Mouse (Mus musculus) forebrain, embryonic 14.5 days (tissue): ENCODE results near the gene Rasgrp2. TPM values are rescaled to one million over a fixed set of nuclear protein-coding genes. Genes with fewer than 3 reads are reported as not detected.
A peak's percentile ranks its signal among the peaks of the same experiment; 100 is the strongest.

Experiments used
- ATAC-seq: fragments of 200-750 bp; cut with Nextera tagmentation; 2 replicates; pipeline ENCODE4 v1.8.0; 2017; ENCODE audit warnings: mild to moderate bottlenecking, moderate library complexity
- DNase-seq: peaks from one replicate; pipeline ENCODE4 v3.0.0-alpha.2; 2015; ENCODE audit warnings: low spot score
- H3K27ac ChIP-seq: fragments of 300-500 bp; sonication (generic); 2 replicates; pipeline ENCODE4 v1.5.1; 2014; ENCODE audit warnings: low read depth, mild to moderate bottlenecking, control low read depth, low read length, moderate library complexity
- H3K27me3 ChIP-seq: fragments of 300-500 bp; sonication (generic); replicated peaks from 2 replicates; pipeline ENCODE4 v1.6.1; 2014; ENCODE audit warnings: low read length, control low read depth, mixed read lengths; ENCODE audit not compliant: control insufficient read depth, insufficient read depth
- H3K36me3 ChIP-seq: fragments of 300-500 bp; sonication (generic); 2 replicates; pipeline ENCODE4 v1.6.1; 2014; ENCODE audit warnings: low read length, control low read depth; ENCODE audit not compliant: control insufficient read depth, insufficient read depth
- H3K4me1 ChIP-seq: fragments of 300-500 bp; sonication (generic); 2 replicates; pipeline ENCODE4 v1.6.1; 2014; ENCODE audit warnings: antibody characterized with exemption, low read length, control low read depth; ENCODE audit not compliant: control insufficient read depth, insufficient read depth
- H3K4me2 ChIP-seq: fragments of 300-500 bp; sonication (generic); 2 replicates; pipeline ENCODE4 v1.6.1; 2014; ENCODE audit warnings: mild to moderate bottlenecking, control low read depth, low read length
- H3K4me3 ChIP-seq: fragments of 300-500 bp; sonication (generic); 2 replicates; pipeline ENCODE4 v1.5.1; 2014; ENCODE audit warnings: low read depth, low read length, control low read depth
- H3K9ac ChIP-seq: fragments of 300-500 bp; sonication (generic); 2 replicates; pipeline ENCODE4 v1.6.1; 2014; ENCODE audit warnings: mild to moderate bottlenecking, low read length, control low read depth, moderate library complexity
- H3K9me3 ChIP-seq: fragments of 300-500 bp; sonication (generic); replicated peaks from 2 replicates; pipeline ENCODE4 v1.6.1; 2016; ENCODE audit warnings: low read length, control low read depth, mixed read lengths; ENCODE audit not compliant: control insufficient read depth
- WGBS: fragments of 180-500 bp; shearing (Covaris S2); extraction: QIAGEN DNeasy Blood & Tissue Kit; methylation state at CpG from one replicate; pipeline ENCODE4 v1.1.7; 2014; 5-methylcytosine and 5-hydroxymethylcytosine counted together
- polyA plus RNA-seq: library from polyadenylated mRNA; unstranded; fragments of >200 nt; fragmentation: Nextera tagmentation; extraction: Ambion mirVana; gene quantifications from 2 replicates; pipeline ENCODE4 v1.2.1, GENCODE M21; 2014

Gene Rasgrp2
- polyA plus RNA-seq, 1 experiment from 2014 or later: 28.6 TPM

DNA sequence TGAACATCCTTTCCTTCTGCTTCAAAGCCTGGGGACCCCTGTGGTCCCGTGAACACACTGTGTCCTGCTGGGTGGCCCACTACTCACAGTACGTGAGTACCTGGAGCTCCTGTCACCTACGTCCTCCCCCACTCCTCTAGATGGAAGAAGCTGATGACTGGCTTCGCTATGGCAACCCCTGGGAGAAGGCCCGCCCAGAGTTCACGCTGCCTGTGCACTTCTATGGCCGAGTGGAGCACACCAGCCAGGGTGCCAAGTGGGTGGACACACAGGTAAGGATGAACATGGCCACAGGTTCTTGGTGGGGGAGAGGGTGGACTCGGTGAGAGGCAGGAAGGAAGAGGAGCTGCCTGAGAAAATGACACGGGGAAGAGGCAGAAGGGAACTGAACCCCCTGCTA, 12.9 kb upstream of the Rasgrp2 start:
- no peak for ATAC-seq
- no peaks in the 10 kb centered on the region for H3K9me3 ChIP-seq
- WGBS: 60% methylated on average over 9 of the region's 9 CpGs

GRCm38 (mm10) chr19:6388006-6388405, 11.1 kb upstream of the Rasgrp2 start:
- no peak overlapping the region for H3K4me3 ChIP-seq
- H3K9ac ChIP-seq: no peak overlapping the region
- WGBS: 88% methylated on average over 13 of the region's 13 CpGs
- H3K36me3 ChIP-seq: no peaks in the 10 kb centered on the region
- ATAC-seq (no peak), DNase-seq (no peak)
- H3K27ac ChIP-seq: no peak overlapping the region
- peaks cover 3% of the 10 kb centered on the region; the same call in 1 of the 2 replicates for H3K4me1 ChIP-seq
- no peaks in the 10 kb centered on the region for H3K9me3 ChIP-seq
- no peaks in the 10 kb centered on the region for H3K27me3 ChIP-seq
- H3K4me2 ChIP-seq: no peak overlapping the region

More for the DNA sequence above, 12.9 kb upstream of the Rasgrp2 start:
- Histone ChIP-seq H3K27me3 (no peaks in the 10 kb centered on the region), H3K4me2 (no peak overlapping the region), H3K27ac (no peak overlapping the region), H3K4me1 (peaks cover 3% of the 10 kb centered on the region; the same call in 1 of the 2 replicates), H3K4me3 (no peak overlapping the region), H3K36me3 (no peaks in the 10 kb centered on the region), H3K9ac (no peak overlapping the region)
- no peak for DNase-seq

- peaks cover 3% of the 10 kb centered on the region; the same call in 1 of the 2 replicates for H3K4me1 ChIP-seq
- H3K4me3 ChIP-seq: peak overlapping the region; percentile 19
- H3K36me3 ChIP-seq: no peaks in the 10 kb centered on the region
- H3K9ac ChIP-seq: peak overlapping the region; percentile 21; the same call in 1 of the 2 replicates
- ATAC-seq (0 out of 2 replicates have a peak, but pooled peaks have one; percentile 29), DNase-seq (no peak)
- H3K27me3 ChIP-seq: no peaks in the 10 kb centered on the region
- H3K27ac ChIP-seq: no peak overlapping the region
- H3K9me3 ChIP-seq: no peaks in the 10 kb centered on the region
- peak overlapping the region; percentile 40 for H3K4me2 ChIP-seq
- 6% methylated on average over 16 of the region's 16 CpGs for WGBS
Observed at GRCm38 (mm10) chr19:6389803-6390202, 9.3 kb upstream of the Rasgrp2 start.

GRCm38 (mm10) chr19:6390251-6390650, 8.9 kb upstream of the Rasgrp2 start:
- Histone ChIP-seq H3K4me3 (no peak overlapping the region), H3K4me2 (no peak overlapping the region), H3K36me3 (no peaks in the 10 kb centered on the region), H3K9me3 (no peaks in the 10 kb centered on the region), H3K9ac (no peak overlapping the region), H3K4me1 (peaks cover 3% of the 10 kb centered on the region; the same call in 1 of the 2 replicates), H3K27ac (no peak overlapping the region), H3K27me3 (no peaks in the 10 kb centered on the region)
- ATAC-seq (no peak), DNase-seq (no peak)
- WGBS: 61% methylated on average over 6 of the region's 6 CpGs

GRCm38 (mm10) chr19:6392743-6393393, 6.3 kb upstream of the Rasgrp2 start:
- no peak overlapping the region for H3K4me2 ChIP-seq
- H3K27ac ChIP-seq: no peak overlapping the region
- no peaks in the 10 kb centered on the region for H3K27me3 ChIP-seq
- 95% methylated on average over 14 of the region's 14 CpGs for WGBS
- no peaks in the 10 kb centered on the region for H3K36me3 ChIP-seq
- H3K9ac ChIP-seq: no peak overlapping the region
- DNase-seq (no peak), ATAC-seq (no peak)
- no peak overlapping the region for H3K4me3 ChIP-seq
- H3K9me3 ChIP-seq: no peaks in the 10 kb centered on the region
- H3K4me1 ChIP-seq: peaks cover 3% of the 10 kb centered on the region; the same call in 1 of the 2 replicates

DNA sequence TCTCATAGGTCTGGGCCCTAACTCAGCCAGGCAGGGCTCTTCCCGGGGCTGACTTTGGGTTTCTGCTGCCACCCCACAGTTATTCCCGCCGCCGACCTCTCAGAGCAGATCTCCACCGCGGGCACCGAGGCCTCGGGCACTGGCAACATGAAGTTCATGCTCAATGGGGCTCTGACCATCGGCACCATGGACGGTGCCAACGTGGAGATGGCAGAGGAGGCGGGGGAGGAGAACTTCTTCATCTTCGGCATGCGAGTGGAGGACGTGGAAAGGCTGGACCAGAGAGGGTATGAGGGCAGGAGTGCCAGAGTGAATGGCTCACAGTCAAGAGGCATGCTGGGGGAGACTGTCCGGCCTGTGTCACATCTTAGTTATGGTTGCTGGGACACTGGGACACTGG, 5.5 kb upstream of the Rasgrp2 start:
- ATAC-seq (no peak), DNase-seq (no peak)
- H3K36me3 ChIP-seq: no peaks in the 10 kb centered on the region
- no peaks in the 10 kb centered on the region for H3K9me3 ChIP-seq
- no peaks in the 10 kb centered on the region for H3K27me3 ChIP-seq
- no peak overlapping the region for H3K27ac ChIP-seq
- H3K9ac ChIP-seq: no peak overlapping the region
- WGBS: 88% methylated on average over 16 of the region's 16 CpGs
- H3K4me1 ChIP-seq: peaks cover 7% of the 10 kb centered on the region; the same call in 1 of the 2 replicates
- H3K4me2 ChIP-seq: no peak overlapping the region
- no peak overlapping the region for H3K4me3 ChIP-seq

DNA sequence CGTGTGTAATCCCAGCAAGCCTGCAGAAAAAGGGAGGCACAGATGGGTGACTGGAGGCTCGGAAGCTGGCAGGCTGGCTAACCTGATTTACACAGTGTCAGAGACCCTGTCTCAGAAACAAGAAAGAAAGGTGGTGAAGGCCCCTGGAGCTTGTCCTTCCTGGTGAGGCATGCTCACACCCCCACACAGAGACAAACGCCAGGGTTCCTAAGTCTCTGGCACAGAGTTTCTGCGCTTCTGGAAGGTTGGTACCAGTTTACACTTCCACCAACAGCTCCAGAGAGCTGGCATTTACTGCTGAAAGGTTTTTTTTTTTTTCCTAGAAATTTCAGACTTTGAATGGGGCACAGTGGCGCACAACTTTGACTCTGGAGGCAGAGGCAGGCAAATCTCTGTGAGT, 2.9 kb upstream of the Rasgrp2 start:
- H3K36me3 ChIP-seq: no peaks in the 10 kb centered on the region
- 87% methylated on average over 5 of the region's 5 CpGs for WGBS
- no peak overlapping the region for H3K4me2 ChIP-seq
- no peaks in the 10 kb centered on the region for H3K9me3 ChIP-seq
- DNase-seq (no peak), ATAC-seq (no peak)
- peaks cover 11% of the 10 kb centered on the region; the same call in 1 of the 2 replicates for H3K4me1 ChIP-seq
- H3K27me3 ChIP-seq: peaks cover 10% of the 10 kb centered on the region; the same call in 1 of the 2 replicates
- no peak overlapping the region for H3K9ac ChIP-seq
- H3K27ac ChIP-seq: no peak overlapping the region
- no peak overlapping the region for H3K4me3 ChIP-seq

GRCm38 (mm10) chr19:6397582-6398249, 1.4 kb upstream of the Rasgrp2 start:
- WGBS: 87% methylated on average over 22 of the region's 22 CpGs
- Histone ChIP-seq H3K4me1 (peaks cover 17% of the 10 kb centered on the region), H3K9ac (no peak overlapping the region), H3K27ac (no peak overlapping the region), H3K9me3 (no peaks in the 10 kb centered on the region), H3K4me3 (no peak overlapping the region), H3K36me3 (no peaks in the 10 kb centered on the region), H3K27me3 (peaks cover 17% of the 10 kb centered on the region; the same call in 1 of the 2 replicates), H3K4me2 (no peak overlapping the region)
- DNase-seq: no peak
- no peak for ATAC-seq
